Mouse (Mus musculus): ENCODE measurements around the gene Prtn3. TPM values are rescaled to one million over a fixed set of nuclear protein-coding genes. Genes with fewer than 3 reads are reported as not detected.
A peak's percentile ranks its signal among the peaks of the same experiment; 100 is the strongest.

Prtn3 gene
- polyA plus RNA-seq, 1 experiment = 2.5 TPM

DNA sequence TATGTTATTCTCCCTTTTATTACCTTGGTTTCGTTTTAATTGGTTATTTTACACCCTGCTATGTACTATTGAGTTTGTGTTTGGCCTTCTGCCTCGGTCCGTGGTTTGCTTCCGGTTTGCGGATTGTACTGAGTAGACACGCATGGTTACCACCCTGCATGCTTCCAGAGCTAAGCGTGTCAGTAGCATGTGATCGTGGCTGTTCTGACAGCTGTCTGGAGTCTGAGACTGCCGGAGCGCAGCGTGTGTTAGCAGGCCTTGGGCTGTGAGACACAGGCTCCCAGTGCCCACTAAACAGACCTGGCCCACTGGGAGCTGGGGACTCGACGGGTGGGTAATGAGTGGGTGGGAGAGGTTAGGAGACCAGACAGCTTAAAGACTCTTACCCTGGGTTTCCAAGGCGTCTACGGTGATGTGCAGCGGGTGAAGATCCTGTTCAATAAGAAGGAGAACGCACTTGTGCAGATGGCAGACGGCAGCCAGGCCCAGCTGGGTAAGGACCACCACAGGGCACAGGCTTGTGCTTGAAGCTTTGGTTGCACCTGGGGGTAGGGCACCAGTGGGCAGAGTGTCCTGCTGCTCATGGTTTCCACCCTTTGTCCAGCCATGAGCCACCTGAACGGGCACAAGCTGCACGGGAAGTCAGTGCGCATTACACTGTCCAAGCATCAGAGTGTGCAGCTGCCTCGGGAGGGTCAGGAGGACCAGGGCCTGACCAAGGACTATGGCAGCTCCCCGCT, 12.1 kb upstream of the Prtn3 start:
- Histone ChIP-seq H3K4me3 (replicated peaks; ENCODE audit: insufficient read depth, low read depth, low read length) (no peak overlapping the region), H3K4me1 (ENCODE audit: control insufficient read depth, insufficient read depth, low read length) (peaks cover 69% of the 10 kb centered on the region), H3K27me3 (ENCODE audit: control insufficient read depth, insufficient read depth, low read length) (no peaks in the 10 kb centered on the region), H3K27ac (ENCODE audit: insufficient read depth, low read length) (no peak overlapping the region)
- TF ChIP-seq POLR2A (IDR thresholded peaks at IDR 0.05; ENCODE audit: borderline replicate concordance, insufficient read depth, low read length) (no peak), CTCF (IDR thresholded peaks at IDR 0.05; ENCODE audit: borderline replicate concordance, insufficient read depth, low read depth, low read length) (no peak)
- peak in 1 of 2 experiments; percentile 27 for DNase-seq
- WGBS = 37% methylated on average over 23 of the region's 23 CpGs

DNA sequence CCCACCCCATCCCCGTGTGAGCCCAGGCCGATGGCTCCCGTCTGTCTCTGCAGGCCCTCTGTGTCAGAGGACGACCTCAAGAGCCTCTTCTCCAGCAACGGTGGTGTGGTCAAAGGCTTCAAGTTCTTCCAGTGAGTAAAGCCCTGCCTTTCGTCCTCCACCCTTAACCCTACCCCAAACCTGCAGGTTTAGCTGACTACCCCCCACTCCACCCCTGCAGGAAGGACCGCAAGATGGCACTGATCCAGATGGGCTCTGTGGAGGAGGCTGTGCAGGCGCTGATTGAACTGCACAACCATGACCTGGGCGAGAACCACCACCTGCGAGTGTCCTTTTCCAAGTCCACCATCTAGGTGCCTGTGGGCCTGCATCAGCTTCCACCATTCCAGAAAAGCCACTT, 11.4 kb upstream of the Prtn3 start:
- WGBS = 44% methylated on average over 10 of the region's 10 CpGs
- H3K4me1 ChIP-seq (ENCODE audit: control insufficient read depth, insufficient read depth, low read length) = peaks cover 62% of the 10 kb centered on the region
- peak in 1 of 2 experiments; percentile 34 for DNase-seq

DNA sequence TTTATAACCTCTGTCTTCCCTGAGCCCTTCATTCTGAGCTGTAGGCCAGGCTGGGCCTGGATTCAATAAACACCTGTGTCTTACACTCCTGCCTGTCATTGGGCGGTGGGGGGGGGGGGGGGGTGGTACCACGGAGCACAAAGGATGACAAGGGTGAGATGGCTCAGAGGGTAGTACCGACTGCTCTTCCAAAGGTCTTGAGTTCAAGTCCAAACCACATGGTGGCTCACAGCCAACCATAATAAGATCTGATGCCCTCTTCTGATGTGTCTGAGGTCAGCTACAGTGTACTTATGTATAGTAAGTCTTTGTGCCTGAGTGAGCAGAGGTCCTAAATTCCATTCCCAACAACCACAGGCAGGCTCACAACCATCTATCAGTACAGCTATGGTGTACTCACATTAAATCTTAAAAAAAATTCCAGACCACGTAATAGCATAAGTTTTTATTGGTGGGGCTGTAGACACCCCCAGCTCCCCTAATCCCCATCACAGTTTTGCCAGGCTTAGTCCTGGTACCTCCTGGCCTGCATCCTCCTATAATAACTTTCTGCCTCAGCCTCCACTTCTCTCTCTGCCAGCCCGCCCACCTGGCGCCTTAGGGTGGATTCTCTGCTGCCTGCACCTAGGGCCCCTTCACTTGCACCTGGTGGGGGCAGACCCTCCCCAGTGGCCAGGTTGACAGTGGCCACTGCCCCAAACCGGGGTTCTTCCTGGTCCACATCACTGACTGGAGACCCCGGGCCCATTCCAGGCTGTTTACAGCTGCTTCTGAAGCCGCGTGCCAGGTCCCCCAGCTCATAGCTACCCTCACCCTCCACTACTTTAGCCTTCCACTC, 9.7 kb upstream of the Prtn3 start:
- H3K27ac ChIP-seq (ENCODE audit: insufficient read depth, low read length) = no peak overlapping the region
- whole genome bisulfite sequencing = 47% methylated on average over 10 of the region's 10 CpGs
- peak in 1 of 2 experiments; percentile 25 for DNase-seq

More for the DNA sequence above, 11.4 kb upstream of the Prtn3 start:
- no peak for TF ChIP-seq POLR2A (IDR thresholded peaks at IDR 0.05; ENCODE audit: borderline replicate concordance, insufficient read depth, low read length)
- no peak for TF ChIP-seq CTCF (IDR thresholded peaks at IDR 0.05; ENCODE audit: borderline replicate concordance, insufficient read depth, low read depth, low read length)
- Histone ChIP-seq H3K27me3 (ENCODE audit: control insufficient read depth, insufficient read depth, low read length) (no peaks in the 10 kb centered on the region), H3K27ac (ENCODE audit: insufficient read depth, low read length) (no peak overlapping the region), H3K4me3 (replicated peaks; ENCODE audit: insufficient read depth, low read depth, low read length) (no peak overlapping the region)

DNA sequence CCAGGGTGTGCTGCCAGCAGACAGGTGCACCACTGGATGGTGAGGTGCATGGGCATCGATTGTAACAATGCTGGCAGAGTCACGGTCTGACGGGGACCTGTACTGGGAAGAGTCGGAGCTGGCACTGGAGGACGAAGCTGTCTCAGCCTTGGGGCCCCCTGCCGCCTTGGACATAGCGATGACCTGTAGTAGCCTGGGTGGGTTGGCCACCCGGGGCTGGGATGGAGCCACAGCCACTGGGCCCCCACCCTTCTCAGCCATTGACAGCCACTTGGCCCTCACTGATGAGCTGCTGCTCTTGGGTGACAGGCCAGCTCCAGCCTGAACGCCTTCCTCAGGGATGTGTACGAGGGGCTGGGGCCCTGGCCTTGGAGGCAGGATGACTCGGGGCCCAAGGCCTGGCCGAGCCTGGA, 9.1 kb upstream of the Prtn3 start:
- Histone ChIP-seq H3K4me3 (replicated peaks; ENCODE audit: insufficient read depth, low read depth, low read length) (no peak overlapping the region), H3K4me1 (ENCODE audit: control insufficient read depth, insufficient read depth, low read length) (peaks cover 44% of the 10 kb centered on the region), H3K27ac (ENCODE audit: insufficient read depth, low read length) (no peak overlapping the region), H3K27me3 (ENCODE audit: control insufficient read depth, insufficient read depth, low read length) (no peaks in the 10 kb centered on the region)
- WGBS = 37% methylated on average over 12 of the region's 12 CpGs
- TF ChIP-seq CTCF (IDR thresholded peaks at IDR 0.05; ENCODE audit: borderline replicate concordance, insufficient read depth, low read depth, low read length) (no peak), POLR2A (IDR thresholded peaks at IDR 0.05; ENCODE audit: borderline replicate concordance, insufficient read depth, low read length) (no peak)
- DNase-seq = peak in 1 of 2 experiments; percentile 30

More for the DNA sequence above, 9.7 kb upstream of the Prtn3 start:
- Histone ChIP-seq H3K4me3 (replicated peaks; ENCODE audit: insufficient read depth, low read depth, low read length) (no peak overlapping the region), H3K4me1 (ENCODE audit: control insufficient read depth, insufficient read depth, low read length) (peaks cover 50% of the 10 kb centered on the region), H3K27me3 (ENCODE audit: control insufficient read depth, insufficient read depth, low read length) (no peaks in the 10 kb centered on the region)
- TF ChIP-seq CTCF (IDR thresholded peaks at IDR 0.05; ENCODE audit: borderline replicate concordance, insufficient read depth, low read depth, low read length) (no peak), POLR2A (IDR thresholded peaks at IDR 0.05; ENCODE audit: borderline replicate concordance, insufficient read depth, low read length) (no peak)

DNA sequence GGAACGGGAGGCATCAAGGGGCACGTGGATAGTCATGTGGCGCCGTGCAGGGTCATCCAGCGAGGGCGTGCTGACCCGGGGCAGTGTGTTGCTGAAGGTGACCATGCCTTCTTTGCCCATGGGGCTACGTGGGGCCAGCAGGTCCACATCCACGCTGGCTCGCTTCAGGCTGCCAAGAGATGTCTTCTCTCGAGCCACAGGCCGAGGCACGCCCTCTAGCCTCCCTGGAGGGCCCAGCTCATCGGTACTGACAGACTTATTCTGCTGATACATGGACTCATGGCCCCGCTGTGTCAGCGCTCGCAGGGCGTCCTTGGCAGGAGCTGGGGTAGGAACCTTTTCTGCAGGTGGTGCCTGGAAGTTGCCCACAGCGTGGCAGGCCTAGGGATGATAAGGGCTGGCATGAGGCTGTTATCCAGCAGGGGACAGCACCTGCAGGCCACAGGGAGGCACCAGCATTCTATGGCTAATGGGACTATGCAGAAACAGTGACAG, 8.4 kb upstream of the Prtn3 start:
- no peak overlapping the region for H3K27ac ChIP-seq (ENCODE audit: insufficient read depth, low read length)
- TF ChIP-seq POLR2A (IDR thresholded peaks at IDR 0.05; ENCODE audit: borderline replicate concordance, insufficient read depth, low read length) (no peak), CTCF (IDR thresholded peaks at IDR 0.05; ENCODE audit: borderline replicate concordance, insufficient read depth, low read depth, low read length) (peak; percentile 62)
- WGBS = 25% methylated on average over 19 of the region's 19 CpGs
- H3K4me1 ChIP-seq (ENCODE audit: control insufficient read depth, insufficient read depth, low read length) = peaks cover 37% of the 10 kb centered on the region
- H3K27me3 ChIP-seq (ENCODE audit: control insufficient read depth, insufficient read depth, low read length) = no peaks in the 10 kb centered on the region
- peak in 1 of 2 experiments; percentile 49 for DNase-seq
- H3K4me3 ChIP-seq (replicated peaks; ENCODE audit: insufficient read depth, low read depth, low read length) = no peak overlapping the region

DNA sequence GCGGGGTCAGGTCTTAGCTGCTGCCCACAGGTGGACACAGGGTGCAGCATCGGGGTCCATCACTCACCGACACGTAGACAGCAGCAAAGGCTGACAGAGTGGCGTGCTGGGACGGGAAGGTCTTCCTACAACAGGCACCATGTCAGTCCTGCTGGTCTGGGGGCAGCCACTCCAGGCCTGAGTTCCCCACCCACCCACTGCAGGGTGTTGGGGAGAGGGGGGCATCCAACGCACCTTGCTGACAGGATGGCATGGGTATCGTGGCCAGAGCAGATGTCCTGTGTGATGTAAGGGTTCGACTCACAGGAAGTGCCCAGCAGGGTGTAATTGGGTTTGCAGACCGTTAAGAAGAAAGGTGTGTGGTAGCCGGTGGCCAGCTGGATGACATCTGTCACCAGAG, 7.7 kb upstream of the Prtn3 start:
- H3K4me1 ChIP-seq (ENCODE audit: control insufficient read depth, insufficient read depth, low read length) = peaks cover 31% of the 10 kb centered on the region
- WGBS = 57% methylated on average over 11 of the region's 11 CpGs
- H3K4me3 ChIP-seq (replicated peaks; ENCODE audit: insufficient read depth, low read depth, low read length) = no peak overlapping the region
- no peak overlapping the region for H3K27ac ChIP-seq (ENCODE audit: insufficient read depth, low read length)
- peak in 1 of 2 experiments; percentile 25 for DNase-seq
- no peaks in the 10 kb centered on the region for H3K27me3 ChIP-seq (ENCODE audit: control insufficient read depth, insufficient read depth, low read length)
- TF ChIP-seq POLR2A (IDR thresholded peaks at IDR 0.05; ENCODE audit: borderline replicate concordance, insufficient read depth, low read length) (no peak), CTCF (IDR thresholded peaks at IDR 0.05; ENCODE audit: borderline replicate concordance, insufficient read depth, low read depth, low read length) (no peak)

DNA sequence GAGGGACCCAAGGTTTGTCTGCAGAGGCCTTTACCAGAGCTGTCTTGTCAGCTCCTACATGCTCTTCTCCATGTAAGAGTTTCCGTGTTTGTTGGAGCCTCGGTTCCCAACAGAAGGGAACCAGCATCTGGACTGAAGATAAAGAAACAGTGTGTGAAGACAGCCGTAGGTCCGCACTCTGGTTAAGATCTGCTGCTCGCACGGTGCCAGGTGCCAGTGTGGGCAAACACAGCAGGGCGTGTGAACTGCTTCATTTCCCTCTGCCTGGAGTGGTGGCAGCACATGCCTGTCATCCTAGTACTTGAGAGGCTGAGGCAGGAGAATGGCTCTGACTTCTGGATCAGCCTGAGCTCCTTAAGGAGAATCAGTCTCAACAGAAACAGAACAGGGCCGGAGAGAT, 2.4 kb upstream of the Prtn3 start:
- 59% methylated on average over 8 of the region's 8 CpGs for WGBS
- Histone ChIP-seq H3K27me3 (ENCODE audit: control insufficient read depth, insufficient read depth, low read length) (no peaks in the 10 kb centered on the region), H3K4me3 (replicated peaks; ENCODE audit: insufficient read depth, low read depth, low read length) (no peak overlapping the region), H3K4me1 (ENCODE audit: control insufficient read depth, insufficient read depth, low read length) (peaks cover 2% of the 10 kb centered on the region), H3K27ac (ENCODE audit: insufficient read depth, low read length) (no peak overlapping the region)
- no peak for DNase-seq
- TF ChIP-seq POLR2A (IDR thresholded peaks at IDR 0.05; ENCODE audit: borderline replicate concordance, insufficient read depth, low read length) (no peak), CTCF (IDR thresholded peaks at IDR 0.05; ENCODE audit: borderline replicate concordance, insufficient read depth, low read depth, low read length) (no peak)
